Mouse (Mus musculus) midbrain, embryonic 16.5 days (tissue): ENCODE results near the gene Ly6g5b. TPM values are rescaled to one million over a fixed set of nuclear protein-coding genes. Genes with fewer than 3 reads are reported as not detected.
A peak's percentile ranks its signal among the peaks of the same experiment; 100 is the strongest.

Experiments used
- ATAC-seq: fragments of 200-750 bp; cut with Nextera tagmentation; 2 replicates; pipeline ENCODE4 v1.8.0; 2017; ENCODE audit warnings: moderate TSS enrichment
- H3K27ac ChIP-seq: fragments of 300-500 bp; sonication (generic); 2 replicates; pipeline ENCODE4 v1.5.1; 2014; ENCODE audit warnings: mild to moderate bottlenecking, low read length, mixed read lengths
- H3K27me3 ChIP-seq: fragments of 300-500 bp; sonication (generic); 2 replicates; pipeline ENCODE4 v1.6.1; 2014; ENCODE audit warnings: low read depth, low read length, mixed read lengths; ENCODE audit not compliant: control insufficient read depth, insufficient read depth
- H3K36me3 ChIP-seq: fragments of 300-500 bp; sonication (generic); 2 replicates; pipeline ENCODE4 v1.6.1; 2014; ENCODE audit warnings: mild to moderate bottlenecking, low read length, moderate library complexity, mixed read lengths; ENCODE audit not compliant: control insufficient read depth, insufficient read depth
- H3K4me1 ChIP-seq: fragments of 300-500 bp; sonication (generic); 2 replicates; pipeline ENCODE4 v1.6.1; 2014; ENCODE audit warnings: mild to moderate bottlenecking, low read length, mixed read lengths; ENCODE audit not compliant: control insufficient read depth, insufficient read depth
- H3K4me2 ChIP-seq: fragments of 300-500 bp; sonication (generic); 2 replicates; pipeline ENCODE4 v1.6.1; 2014; ENCODE audit warnings: mild to moderate bottlenecking, low read length, mixed read lengths
- H3K4me3 ChIP-seq: fragments of 300-500 bp; sonication (generic); 2 replicates; pipeline ENCODE4 v1.5.1; 2014; ENCODE audit warnings: low read depth, mild to moderate bottlenecking, low read length, moderate library complexity, mixed read lengths
- H3K9ac ChIP-seq: fragments of 300-500 bp; sonication (generic); 2 replicates; pipeline ENCODE4 v1.6.1; 2014; ENCODE audit warnings: low read depth, low read length, mixed read lengths
- H3K9me3 ChIP-seq: fragments of 300-500 bp; sonication (generic); replicated peaks from 2 replicates; pipeline ENCODE4 v1.6.1; 2014; ENCODE audit warnings: mild to moderate bottlenecking, low read length, mixed read lengths; ENCODE audit not compliant: control insufficient read depth, poor library complexity, severe bottlenecking
- WGBS: fragments of 180-500 bp; shearing (Covaris S2); extraction: QIAGEN DNeasy Blood & Tissue Kit; methylation state at CpG from one replicate; pipeline ENCODE4 v1.1.7; 2014; 5-methylcytosine and 5-hydroxymethylcytosine counted together
- polyA plus RNA-seq: library from polyadenylated mRNA; unstranded; fragments of >200 nt; fragmentation: Nextera tagmentation; extraction: Ambion mirVana; gene quantifications from 2 replicates; pipeline ENCODE4 v1.2.1, GENCODE M21; 2015

Gene Ly6g5b
- polyA plus RNA-seq, 1 experiment from 2014 or later = 1.5 TPM

GRCm38 (mm10) chr17:35147348-35147747 lies 32.1 kb upstream of the Ly6g5b start:
- H3K9me3 ChIP-seq = no peaks in the 10 kb centered on the region
- no peak overlapping the region for H3K27ac ChIP-seq
- H3K4me1 ChIP-seq = no peaks in the 10 kb centered on the region
- no peak for ATAC-seq
- no peaks in the 10 kb centered on the region for H3K27me3 ChIP-seq
- no peak overlapping the region for H3K4me3 ChIP-seq
- 53% methylated on average over 3 of the region's 3 CpGs for WGBS
- peaks cover 67% of the 10 kb centered on the region for H3K36me3 ChIP-seq
- no peak overlapping the region for H3K9ac ChIP-seq
- H3K4me2 ChIP-seq = no peak overlapping the region

GRCm38 (mm10) chr17:35146139-35146538 lies 30.9 kb upstream of the Ly6g5b start:
- Histone ChIP-seq H3K4me3 (no peak overlapping the region), H3K9me3 (no peaks in the 10 kb centered on the region), H3K4me1 (no peaks in the 10 kb centered on the region), H3K36me3 (peaks cover 75% of the 10 kb centered on the region), H3K9ac (no peak overlapping the region), H3K27ac (no peak overlapping the region), H3K4me2 (no peak overlapping the region), H3K27me3 (no peaks in the 10 kb centered on the region)
- ATAC-seq = no peak
- 90% methylated on average over 5 of the region's 5 CpGs for WGBS

DNA sequence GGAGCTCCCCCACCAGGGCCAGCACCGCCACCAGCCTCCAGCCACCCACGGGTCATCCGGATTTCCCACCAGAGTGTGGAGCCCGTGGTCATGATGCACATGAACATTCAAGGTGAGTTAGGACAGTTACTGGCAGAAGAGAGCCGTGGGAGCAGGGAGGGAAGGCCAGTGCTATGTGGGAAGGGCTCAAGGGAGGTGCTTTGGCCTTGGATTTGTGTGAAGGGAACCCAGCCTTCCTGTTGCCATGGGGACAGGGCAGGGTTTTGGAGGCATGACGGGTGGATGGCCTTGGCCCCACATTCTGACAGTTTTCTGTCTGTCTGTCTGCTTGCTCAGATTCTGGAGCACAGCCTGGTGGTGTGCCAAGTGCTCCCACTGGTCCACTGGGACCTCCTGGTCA lies 26.7 kb upstream of the Ly6g5b start:
- Histone ChIP-seq H3K9ac (no peak overlapping the region), H3K27ac (no peak overlapping the region), H3K9me3 (no peaks in the 10 kb centered on the region), H3K27me3 (no peaks in the 10 kb centered on the region), H3K36me3 (peaks cover 67% of the 10 kb centered on the region), H3K4me1 (peaks cover 15% of the 10 kb centered on the region), H3K4me2 (no peak overlapping the region), H3K4me3 (no peak overlapping the region)
- WGBS = 88% methylated on average over 6 of the region's 6 CpGs
- no peak for ATAC-seq

DNA sequence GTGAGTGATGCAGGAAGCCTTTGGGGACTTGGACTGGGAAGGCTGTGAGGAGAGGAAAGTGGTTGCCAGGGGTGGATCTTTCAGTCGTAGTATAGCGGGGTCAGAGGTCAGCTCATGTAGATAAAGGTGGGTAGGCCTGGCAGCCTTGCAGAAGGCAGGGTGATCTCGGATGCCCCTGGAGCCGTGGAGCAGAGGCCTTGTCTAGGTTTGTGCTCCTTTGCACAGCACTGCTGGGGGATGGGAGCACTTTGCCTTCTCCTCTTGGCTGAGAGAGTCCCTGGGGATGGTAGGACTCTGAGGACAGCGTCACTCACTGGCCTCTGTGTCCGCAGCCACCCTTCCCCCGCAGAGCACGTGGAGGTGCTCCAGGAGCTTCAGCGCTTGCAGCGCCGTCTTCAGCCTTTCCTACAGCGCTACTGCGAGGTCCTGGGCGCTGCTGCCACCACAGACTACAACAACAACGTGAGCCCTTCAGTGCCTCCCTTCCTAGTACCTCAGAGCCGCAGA lies 25.3 kb upstream of the Ly6g5b start:
- Histone ChIP-seq H3K27me3 (no peaks in the 10 kb centered on the region), H3K36me3 (peaks cover 59% of the 10 kb centered on the region), H3K4me2 (no peak overlapping the region), H3K27ac (no peak overlapping the region), H3K9ac (no peak overlapping the region), H3K4me1 (peaks cover 24% of the 10 kb centered on the region), H3K4me3 (no peak overlapping the region), H3K9me3 (no peaks in the 10 kb centered on the region)
- WGBS = 87% methylated on average over 16 of the region's 16 CpGs
- no peak for ATAC-seq

DNA sequence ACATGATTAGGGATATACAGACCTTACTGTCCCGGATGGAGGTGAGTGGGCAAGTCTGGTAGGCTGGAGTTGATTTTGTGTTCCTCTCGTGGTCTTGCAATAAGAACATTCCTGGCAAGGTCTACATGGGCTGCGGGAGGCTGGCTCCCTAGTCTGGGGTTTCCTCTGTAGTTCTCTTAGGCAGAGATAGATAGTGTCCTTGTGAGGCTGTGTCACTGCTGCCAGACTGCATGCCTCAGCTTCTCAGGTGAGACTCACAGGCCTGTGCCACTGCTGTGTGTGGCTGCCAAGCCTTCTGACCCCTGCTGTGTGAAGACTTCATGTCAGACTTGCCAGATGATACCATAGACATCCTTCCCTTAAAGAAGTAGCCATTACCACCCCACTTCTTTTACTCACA lies 24.0 kb upstream of the Ly6g5b start:
- Histone ChIP-seq H3K36me3 (peaks cover 48% of the 10 kb centered on the region), H3K9me3 (no peaks in the 10 kb centered on the region), H3K4me3 (no peak overlapping the region), H3K27ac (no peak overlapping the region), H3K9ac (no peak overlapping the region), H3K27me3 (no peaks in the 10 kb centered on the region), H3K4me1 (peaks cover 24% of the 10 kb centered on the region), H3K4me2 (no peak overlapping the region)
- ATAC-seq = no peak
- WGBS = 97% methylated on average over 3 of the region's 3 CpGs

DNA sequence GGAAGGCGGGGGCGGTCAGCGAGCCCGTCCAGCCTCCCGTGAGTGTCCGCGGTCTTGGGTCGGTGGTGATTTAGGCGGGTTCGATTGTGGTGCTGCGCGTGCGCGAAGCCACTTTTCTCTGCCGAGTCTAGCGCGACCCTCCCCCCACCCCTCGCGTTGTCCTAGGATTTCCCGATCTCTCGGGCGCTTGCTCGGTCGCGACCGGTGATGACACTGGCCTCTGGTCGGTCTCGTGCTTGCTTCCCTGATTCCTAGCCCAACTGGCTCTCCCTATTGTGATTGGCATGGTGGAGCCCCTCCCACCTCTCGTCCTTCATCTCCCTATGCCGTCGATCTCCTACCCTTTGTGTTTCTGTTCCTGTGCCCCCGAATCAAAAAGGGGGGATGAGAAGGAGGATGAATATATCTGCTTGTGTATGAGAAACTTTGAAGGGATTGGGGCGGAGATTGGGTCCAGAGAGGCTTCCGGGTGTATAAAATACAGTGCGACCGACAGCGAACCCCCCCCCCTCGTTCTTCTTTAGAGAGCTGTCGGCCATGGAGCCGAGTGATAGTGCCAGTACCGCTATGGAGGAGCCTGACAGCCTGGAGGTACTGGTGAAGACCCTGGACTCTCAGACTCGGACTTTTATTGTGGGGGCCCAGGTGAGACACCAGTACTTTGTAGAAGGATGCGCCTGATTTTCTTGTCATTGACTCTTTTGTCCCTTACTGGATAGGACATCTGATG lies 20.5 kb upstream of the Ly6g5b start:
- Histone ChIP-seq H3K4me3 (peak overlapping the region; percentile 79), H3K4me1 (peaks cover 26% of the 10 kb centered on the region), H3K4me2 (peak overlapping the region; percentile 96), H3K27ac (peak overlapping the region; percentile 95), H3K27me3 (no peaks in the 10 kb centered on the region), H3K36me3 (peaks cover 14% of the 10 kb centered on the region), H3K9ac (peak overlapping the region; percentile 84), H3K9me3 (no peaks in the 10 kb centered on the region)
- under 1% methylated on average over 43 of the region's 43 CpGs for WGBS
- ATAC-seq = peak; percentile 68

- peak within 1 kb of the TSS; percentile 79 for H3K4me3 ChIP-seq
- H3K4me2 ChIP-seq = peak within 1 kb of the TSS; percentile 96
- peaks cover 26% of the 10 kb centered on the region for H3K4me1 ChIP-seq
- peak within 1 kb of the TSS; percentile 95 for H3K27ac ChIP-seq
- H3K9ac ChIP-seq = peak within 1 kb of the TSS; percentile 84
- H3K27me3 ChIP-seq = no peaks in the 10 kb centered on the region
- peaks cover 6% of the 10 kb centered on the region for H3K36me3 ChIP-seq
- no peaks in the 10 kb centered on the region for H3K9me3 ChIP-seq
- WGBS = under 1% methylated on average over 66 of the region's 66 CpGs
- ATAC-seq = peak; percentile 96
Measured at GRCm38 (mm10) chr17:35134801-35135590, 19.8 kb upstream of the Ly6g5b start, which contains the start of gene Bag6. Gene Bag6 (plus strand): TSS chr17:35135178.

GRCm38 (mm10) chr17:35133517-35133916 lies 18.3 kb upstream of the Ly6g5b start:
- ATAC-seq = no peak
- Histone ChIP-seq H3K36me3 (no peaks in the 10 kb centered on the region; the same call in 1 of the 2 replicates), H3K4me3 (no peak overlapping the region), H3K9me3 (no peaks in the 10 kb centered on the region), H3K4me1 (peaks cover 25% of the 10 kb centered on the region), H3K4me2 (no peak overlapping the region), H3K27ac (no peak overlapping the region), H3K27me3 (no peaks in the 10 kb centered on the region), H3K9ac (no peak overlapping the region)
- WGBS = 94% methylated on average over 7 of the region's 7 CpGs

DNA sequence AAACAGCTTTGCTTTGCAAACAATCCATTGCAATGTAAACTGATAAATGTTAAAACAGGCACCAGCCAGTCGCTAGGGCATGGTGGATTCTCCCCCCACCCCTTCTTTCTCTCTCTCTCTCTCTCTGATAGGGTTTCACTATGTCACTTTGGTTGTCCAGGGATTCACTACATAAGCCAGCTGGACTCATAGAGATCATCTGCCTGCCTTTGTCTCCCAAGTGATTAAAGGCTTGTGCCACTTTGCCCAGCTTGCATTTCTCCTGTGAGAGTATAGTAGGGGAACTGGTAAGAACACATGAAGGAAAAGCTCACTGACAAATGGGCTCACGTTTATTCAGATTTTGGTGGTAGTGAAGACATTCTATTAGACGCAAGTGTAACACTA lies 16.9 kb upstream of the Ly6g5b start:
- 76% methylated on average over 3 of the region's 3 CpGs for WGBS
- Histone ChIP-seq H3K4me2 (no peak overlapping the region), H3K36me3 (no peaks in the 10 kb centered on the region), H3K27me3 (no peaks in the 10 kb centered on the region), H3K4me3 (no peak overlapping the region), H3K9me3 (no peaks in the 10 kb centered on the region), H3K9ac (no peak overlapping the region), H3K27ac (no peak overlapping the region), H3K4me1 (peaks cover 19% of the 10 kb centered on the region)
- no peak for ATAC-seq
